Mouse (Mus musculus) cerebellum, adult 9-10 months (tissue): ENCODE data around the gene Steap1.

ENCODE experiments used
- DNase-seq: peaks from one replicate; pipeline ENCODE4 v3.0.0; 2022

The Steap1 gene

GRCm38 (mm10) chr5:5686973-5687372 lies 62.2 kb downstream of the Steap1 start:
- DNase-seq = no peak
